Mouse (Mus musculus) liver, adult 2 months (tissue): ENCODE results near the gene Gabbr2.

Experiments used
- CTCF ChIP-seq: fragments of 200-500 bp; IDR thresholded peaks from 2 replicates; pipeline ENCODE4 v1.5.1; 2011; ENCODE audit warnings: low read depth, low read length, control low read depth
- POLR2A ChIP-seq: fragments of 200-500 bp; IDR thresholded peaks from 2 replicates; pipeline ENCODE4 v1.6.1; 2011; ENCODE audit warnings: low read length, control low read depth; ENCODE audit not compliant: insufficient read depth; ENCODE audit errors: extremely low read depth

GRCm38 (mm10) chr4:46799904-46800303, 191.8 kb downstream of the Gabbr2 start:
- TF ChIP-seq POLR2A (no peak), CTCF (no peak)
